Mouse (Mus musculus) embryonic facial prominence, embryonic 11.5 days (tissue): Measurements from ENCODE around the gene Mthfd1l. TPM values are rescaled to one million over a fixed set of nuclear protein-coding genes. Genes with fewer than 3 reads are reported as not detected.

Source experiments
- ATAC-seq: fragments of 200-750 bp; cut with Nextera tagmentation; replicated peaks from 2 replicates; pipeline ENCODE4 v1.8.0; 2017; ENCODE audit warnings: low read depth; ENCODE audit not compliant: insufficient number of reproducible peaks, low FRiP score, low TSS enrichment
- DNase-seq: peaks from one replicate; pipeline ENCODE4 v3.0.0-alpha.2; 2015; ENCODE audit warnings: low spot score
- H3K27ac ChIP-seq: fragments of 300-500 bp; sonication (generic); replicated peaks from 2 replicates; pipeline ENCODE4 v1.5.1; 2014; ENCODE audit warnings: mild to moderate bottlenecking, low read depth, low read length, control low read depth
- H3K27me3 ChIP-seq: fragments of 300-500 bp; sonication (generic); 2 replicates; pipeline ENCODE4 v1.6.1; 2014; ENCODE audit warnings: mild to moderate bottlenecking, low read length, moderate library complexity, mixed read lengths; ENCODE audit not compliant: control insufficient read depth, insufficient read depth
- H3K36me3 ChIP-seq: fragments of 300-500 bp; sonication (generic); replicated peaks from 2 replicates; pipeline ENCODE4 v1.6.1; 2014; ENCODE audit warnings: low read depth, mild to moderate bottlenecking, low read length, moderate library complexity, mixed read lengths; ENCODE audit not compliant: control insufficient read depth, insufficient read depth
- H3K4me1 ChIP-seq: fragments of 300-500 bp; sonication (generic); 2 replicates; pipeline ENCODE4 v1.6.1; 2014; ENCODE audit warnings: low read length, mixed read lengths; ENCODE audit not compliant: control insufficient read depth, insufficient read depth
- H3K4me2 ChIP-seq: fragments of 300-500 bp; sonication (generic); 2 replicates; pipeline ENCODE4 v1.6.1; 2014; ENCODE audit warnings: low read depth, mild to moderate bottlenecking, control low read depth, low read length, moderate library complexity
- H3K4me3 ChIP-seq: fragments of 300-500 bp; sonication (generic); 2 replicates; pipeline ENCODE4 v1.5.1; 2014; ENCODE audit warnings: low read depth, low read length, control low read depth
- H3K9ac ChIP-seq: fragments of 300-500 bp; sonication (generic); replicated peaks from 2 replicates; pipeline ENCODE4 v1.6.1; 2014; ENCODE audit warnings: mild to moderate bottlenecking, control low read depth, low read length
- H3K9me3 ChIP-seq: fragments of 300-500 bp; sonication (generic); replicated peaks from 2 replicates; pipeline ENCODE4 v1.6.1; 2016; ENCODE audit warnings: mild to moderate bottlenecking, low read length, inconsistent platforms, mixed read lengths; ENCODE audit not compliant: control insufficient read depth
- WGBS: fragments of 180-500 bp; shearing (Covaris S2); extraction: QIAGEN DNeasy Blood & Tissue Kit; methylation state at CpG from one replicate; pipeline ENCODE4 v1.1.7; 2014; 5-methylcytosine and 5-hydroxymethylcytosine counted together
- polyA plus RNA-seq: library from polyadenylated mRNA; unstranded; fragments of >200 nt; fragmentation: Nextera tagmentation; extraction: Ambion mirVana; gene quantifications from 2 replicates; pipeline ENCODE4 v1.2.1, GENCODE M21; 2014

The Mthfd1l gene
- polyA plus RNA-seq, 1 experiment from 2014 or later = 13.6 TPM

DNA sequence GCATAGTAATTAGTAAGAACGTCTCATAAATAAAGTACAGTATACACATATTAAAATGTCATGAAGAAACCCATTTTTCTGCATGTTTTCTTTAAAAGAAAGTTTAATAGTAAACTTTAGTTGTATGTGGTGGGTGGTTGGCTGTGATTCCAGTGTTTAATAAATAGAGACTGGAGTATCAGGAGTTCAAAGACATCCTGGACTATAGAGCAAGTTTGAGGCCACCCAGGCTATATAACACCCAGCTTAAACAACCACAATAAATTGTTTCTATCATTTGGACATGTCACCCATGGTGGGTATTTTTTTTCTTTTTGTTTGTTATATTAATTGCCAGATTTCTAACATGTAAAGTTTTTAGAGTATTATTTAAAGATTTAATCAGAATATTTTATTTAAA lies 81.7 kb downstream of the Mthfd1l start:
- Histone ChIP-seq H3K9me3 (no peaks in the 10 kb centered on the region), H3K4me1 (no peaks in the 10 kb centered on the region), H3K9ac (no peak overlapping the region), H3K4me2 (no peak overlapping the region), H3K4me3 (no peak overlapping the region), H3K27me3 (no peaks in the 10 kb centered on the region), H3K36me3 (no peaks in the 10 kb centered on the region), H3K27ac (no peak overlapping the region)
- DNase-seq (no peak), ATAC-seq (no peak)
- WGBS = 91% methylated on average over 1 of the region's 1 CpGs

- Histone ChIP-seq H3K9ac (no peak overlapping the region), H3K4me2 (no peak overlapping the region), H3K27me3 (no peaks in the 10 kb centered on the region), H3K4me3 (no peak overlapping the region), H3K36me3 (no peaks in the 10 kb centered on the region), H3K9me3 (no peaks in the 10 kb centered on the region), H3K27ac (no peak overlapping the region), H3K4me1 (no peaks in the 10 kb centered on the region)
- DNase-seq (no peak), ATAC-seq (no peak)
- WGBS = 98% methylated on average over 3 of the region's 3 CpGs
These were observed 84.5 kb downstream of the Mthfd1l start for GRCm38 (mm10) chr10:4057397-4057796.

GRCm38 (mm10) chr10:4057832-4058231 lies 84.9 kb downstream of the Mthfd1l start:
- Histone ChIP-seq H3K9ac (no peak overlapping the region), H3K4me3 (no peak overlapping the region), H3K36me3 (no peaks in the 10 kb centered on the region), H3K27ac (no peak overlapping the region), H3K4me2 (no peak overlapping the region), H3K4me1 (no peaks in the 10 kb centered on the region), H3K9me3 (no peaks in the 10 kb centered on the region), H3K27me3 (no peaks in the 10 kb centered on the region)
- no peak for DNase-seq
- WGBS = 86% methylated on average over 5 of the region's 5 CpGs
- ATAC-seq = no peak

DNA sequence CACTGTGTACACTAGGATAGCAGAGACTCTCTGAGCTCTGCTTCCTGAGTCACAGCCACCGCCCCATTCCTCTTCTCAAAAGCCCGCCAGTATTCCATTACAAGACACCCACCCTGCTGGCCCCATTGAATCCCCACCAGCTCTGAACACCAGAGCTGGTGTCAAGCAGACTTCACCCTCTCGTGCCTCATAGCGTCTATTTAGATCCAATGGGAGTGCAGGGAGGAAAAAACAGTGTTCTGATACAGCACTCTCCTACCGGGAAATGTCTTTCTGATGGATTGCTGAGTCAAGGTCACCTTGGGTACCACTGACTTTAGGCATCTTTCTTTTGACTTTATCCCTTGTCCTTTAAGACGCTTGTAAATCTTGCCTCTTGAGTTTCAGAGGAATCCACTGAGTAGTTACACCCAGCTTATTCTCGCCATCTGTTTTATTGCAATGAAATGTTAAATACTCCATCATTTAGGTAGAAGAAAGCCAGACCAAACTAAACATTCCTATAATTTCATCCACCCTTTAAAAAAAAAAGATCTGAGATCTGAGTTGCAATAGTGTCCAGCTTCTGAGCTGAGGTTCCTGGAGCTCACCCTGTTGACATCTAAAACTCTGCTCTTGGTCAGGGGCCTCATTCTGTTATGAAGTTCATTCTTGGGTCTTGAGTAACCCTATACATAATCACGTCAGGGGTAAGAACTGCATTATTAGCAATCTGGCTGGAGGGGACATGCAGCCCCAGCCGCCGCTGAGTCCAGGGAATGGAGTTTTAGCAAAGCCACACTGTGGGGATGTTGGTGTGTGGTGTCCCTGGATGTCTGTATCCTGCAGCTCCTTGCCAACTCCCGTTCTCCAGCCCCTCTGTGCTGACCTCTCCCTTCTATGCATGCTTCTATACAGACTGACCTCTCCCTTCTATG lies 88.4 kb downstream of the Mthfd1l start:
- no peaks in the 10 kb centered on the region for H3K9me3 ChIP-seq
- WGBS = 85% methylated on average over 11 of the region's 11 CpGs
- H3K27ac ChIP-seq = no peak overlapping the region

DNA sequence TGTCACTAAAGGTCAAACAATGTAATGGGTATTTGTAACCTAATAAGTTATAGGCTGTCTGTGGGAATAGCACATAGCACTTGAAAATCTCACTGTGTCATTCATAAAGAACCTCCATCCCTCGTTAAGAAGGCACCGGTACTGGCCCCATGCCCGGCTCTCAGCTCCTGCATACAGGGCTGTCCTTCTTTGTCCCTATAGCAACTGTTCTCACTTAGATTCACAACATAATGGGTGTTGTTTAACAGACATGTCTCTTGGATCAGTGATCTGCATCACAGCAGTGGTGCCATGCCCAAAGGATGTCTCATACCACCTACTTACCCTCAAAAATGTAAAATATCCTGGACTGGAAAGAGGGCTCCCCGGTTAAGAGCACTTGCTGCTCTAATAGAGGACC lies 90.6 kb downstream of the Mthfd1l start:
- Histone ChIP-seq H3K27ac (no peak overlapping the region), H3K9me3 (no peaks in the 10 kb centered on the region), H3K4me2 (no peak overlapping the region), H3K4me1 (no peaks in the 10 kb centered on the region), H3K36me3 (no peaks in the 10 kb centered on the region), H3K4me3 (no peak overlapping the region), H3K27me3 (no peaks in the 10 kb centered on the region), H3K9ac (no peak overlapping the region)
- 94% methylated on average over 4 of the region's 4 CpGs for WGBS
- ATAC-seq (no peak), DNase-seq (no peak)

More for the DNA sequence above, 88.4 kb downstream of the Mthfd1l start:
- no peak overlapping the region for H3K4me3 ChIP-seq
- H3K27me3 ChIP-seq = no peaks in the 10 kb centered on the region
- ATAC-seq (no peak), DNase-seq (no peak)
- no peaks in the 10 kb centered on the region for H3K4me1 ChIP-seq
- no peaks in the 10 kb centered on the region for H3K36me3 ChIP-seq
- no peak overlapping the region for H3K4me2 ChIP-seq
- no peak overlapping the region for H3K9ac ChIP-seq

DNA sequence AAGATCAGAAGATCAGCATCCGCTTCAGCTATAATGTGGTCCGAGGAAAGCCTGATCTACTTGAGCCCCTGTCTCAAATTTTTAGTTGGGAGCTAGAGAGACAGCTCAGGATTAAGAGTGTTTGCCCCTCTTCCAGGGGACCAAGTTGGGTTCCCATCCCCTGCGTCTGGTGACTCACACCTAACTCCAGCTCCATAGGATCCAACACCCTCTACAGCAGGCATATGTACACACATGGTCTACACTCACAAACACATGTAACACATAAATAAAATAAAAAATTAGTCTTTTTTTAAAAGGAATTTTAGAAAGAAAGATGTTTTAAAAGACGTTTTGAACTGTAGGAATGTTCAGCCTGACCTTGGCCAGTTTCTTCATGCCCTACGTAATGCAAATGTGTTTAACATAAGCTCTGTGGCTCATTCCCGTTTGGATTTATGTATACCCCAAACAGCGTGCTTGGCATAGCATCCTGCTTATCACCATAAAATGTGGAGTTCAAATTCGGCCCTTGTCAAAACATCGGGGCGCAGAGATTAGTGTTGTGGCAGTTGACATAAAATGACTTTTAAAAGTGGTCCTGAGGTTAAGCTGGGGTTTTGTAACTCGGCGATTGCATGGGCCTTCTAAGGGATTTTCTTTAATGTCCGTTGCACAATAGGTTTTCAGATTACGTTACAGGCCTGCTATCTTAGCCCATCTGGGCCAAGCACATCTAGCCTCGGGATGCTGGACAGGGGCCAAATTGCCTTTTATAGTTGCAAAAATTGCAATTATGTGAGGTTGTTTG lies 92.6 kb downstream of the Mthfd1l start:
- H3K4me3 ChIP-seq = no peak overlapping the region
- no peaks in the 10 kb centered on the region for H3K27me3 ChIP-seq
- H3K4me2 ChIP-seq = no peak overlapping the region
- WGBS = 85% methylated on average over 15 of the region's 15 CpGs
- no peaks in the 10 kb centered on the region for H3K4me1 ChIP-seq
- no peaks in the 10 kb centered on the region for H3K9me3 ChIP-seq
- no peak for DNase-seq
- H3K36me3 ChIP-seq = no peaks in the 10 kb centered on the region
- no peak for ATAC-seq
- no peak overlapping the region for H3K9ac ChIP-seq
- H3K27ac ChIP-seq = no peak overlapping the region

DNA sequence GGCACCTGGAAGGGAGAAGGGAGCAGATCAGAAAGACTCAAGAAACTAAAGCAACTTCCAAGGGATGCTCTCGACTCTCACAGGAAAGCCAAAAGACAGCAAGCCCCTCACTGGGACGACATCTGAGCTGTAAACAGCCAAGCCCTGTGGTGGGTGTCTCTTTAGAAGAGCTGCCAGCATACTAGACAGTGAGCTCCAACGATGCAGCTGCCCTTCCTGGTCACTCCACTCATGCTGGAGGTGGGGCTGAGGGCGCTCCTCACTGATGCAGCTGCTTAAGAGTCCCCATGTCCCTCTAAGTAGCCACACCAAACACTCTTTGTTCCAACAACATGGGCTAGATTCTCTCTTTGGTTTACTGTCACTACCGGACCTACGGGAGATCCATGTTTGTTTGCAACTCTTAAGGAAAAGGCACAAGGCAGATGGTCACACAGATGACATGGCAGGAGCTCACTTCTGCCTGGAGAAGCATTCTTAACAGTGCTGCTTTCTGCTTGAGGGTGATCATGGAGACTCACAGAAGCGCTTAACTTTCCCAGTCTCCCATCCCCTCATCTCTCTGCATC lies 96.4 kb downstream of the Mthfd1l start:
- no peaks in the 10 kb centered on the region for H3K27me3 ChIP-seq
- WGBS = 91% methylated on average over 7 of the region's 7 CpGs
- no peak overlapping the region for H3K27ac ChIP-seq
- H3K36me3 ChIP-seq = no peaks in the 10 kb centered on the region
- no peak overlapping the region for H3K4me2 ChIP-seq
- no peak for ATAC-seq
- no peak overlapping the region for H3K9ac ChIP-seq
- no peaks in the 10 kb centered on the region for H3K9me3 ChIP-seq
- no peak overlapping the region for H3K4me3 ChIP-seq
- no peaks in the 10 kb centered on the region for H3K4me1 ChIP-seq
- DNase-seq = no peak

- 95% methylated on average over 7 of the region's 7 CpGs for WGBS
- Histone ChIP-seq H3K9ac (no peak overlapping the region), H3K4me1 (no peaks in the 10 kb centered on the region), H3K4me2 (no peak overlapping the region), H3K4me3 (no peak overlapping the region), H3K9me3 (no peaks in the 10 kb centered on the region), H3K36me3 (no peaks in the 10 kb centered on the region), H3K27me3 (no peaks in the 10 kb centered on the region), H3K27ac (no peak overlapping the region)
- DNase-seq = no peak
- no peak for ATAC-seq
These were observed 97.1 kb downstream of the Mthfd1l start for GRCm38 (mm10) chr10:4070061-4070460.
